Mouse (Mus musculus): ENCODE data around the gene Atl1. TPM values are rescaled to one million over a fixed set of nuclear protein-coding genes. Genes with fewer than 3 reads are reported as not detected.

Atl1 gene
- polyA plus RNA-seq, 1 experiment, result 10.4 TPM

- no peaks in the 10 kb centered on the region for H3K4me1 ChIP-seq (ENCODE audit: control insufficient read depth, insufficient read depth, low read length)
- H3K4me3 ChIP-seq (ENCODE audit: insufficient read depth, low read length), result no peak overlapping the region
- no peak overlapping the region for H3K27ac ChIP-seq (ENCODE audit: insufficient read depth, low read length)
- TF ChIP-seq POLR2A (IDR thresholded peaks at IDR 0.05; ENCODE audit: low read depth, low read length) (no peak), CTCF (IDR thresholded peaks at IDR 0.05; ENCODE audit: borderline replicate concordance, insufficient read depth, low read length) (no peak)
These were observed 36.6 kb upstream of the Atl1 start for GRCm38 (mm10) chr12:69855641-69856300.

DNA sequence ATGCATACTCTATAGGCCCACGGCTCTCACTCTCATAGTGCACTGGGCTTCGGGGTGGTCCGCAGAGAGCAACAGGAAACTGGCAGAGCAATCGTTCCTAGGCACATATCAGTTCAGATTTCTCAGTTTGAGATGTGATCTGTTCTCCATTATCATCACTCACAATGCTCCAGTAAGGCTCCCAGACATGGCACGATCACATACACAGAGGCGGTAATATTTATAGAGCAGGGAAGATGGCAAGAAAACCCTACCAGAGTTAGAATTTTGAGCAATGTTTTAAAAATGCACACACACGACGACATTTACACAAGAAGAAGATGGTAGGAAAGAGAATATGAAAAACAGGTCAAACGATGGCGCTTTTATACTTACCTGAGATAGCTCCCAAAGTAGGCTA, 36.0 kb upstream of the Atl1 start:
- TF ChIP-seq POLR2A (IDR thresholded peaks at IDR 0.05; ENCODE audit: low read depth, low read length), result no peak
- no peak for TF ChIP-seq CTCF (IDR thresholded peaks at IDR 0.05; ENCODE audit: borderline replicate concordance, insufficient read depth, low read length)

GRCm38 (mm10) chr12:69857597-69857996, 34.8 kb upstream of the Atl1 start:
- TF ChIP-seq POLR2A (IDR thresholded peaks at IDR 0.05; ENCODE audit: low read depth, low read length) (no peak), CTCF (IDR thresholded peaks at IDR 0.05; ENCODE audit: borderline replicate concordance, insufficient read depth, low read length) (no peak)
- no peak overlapping the region for H3K4me3 ChIP-seq (ENCODE audit: insufficient read depth, low read length)
- no peaks in the 10 kb centered on the region for H3K4me1 ChIP-seq (ENCODE audit: control insufficient read depth, insufficient read depth, low read length)
- H3K27ac ChIP-seq (ENCODE audit: insufficient read depth, low read length), result no peak overlapping the region

More for the DNA sequence above, 36.0 kb upstream of the Atl1 start:
- Histone ChIP-seq H3K27ac (ENCODE audit: insufficient read depth, low read length) (no peak overlapping the region), H3K4me3 (ENCODE audit: insufficient read depth, low read length) (no peak overlapping the region), H3K4me1 (ENCODE audit: control insufficient read depth, insufficient read depth, low read length) (no peaks in the 10 kb centered on the region)

GRCm38 (mm10) chr12:69858847-69859246, 33.6 kb upstream of the Atl1 start:
- no peak overlapping the region for H3K27ac ChIP-seq (ENCODE audit: insufficient read depth, low read length)
- H3K4me3 ChIP-seq (ENCODE audit: insufficient read depth, low read length), result no peak overlapping the region
- no peak for TF ChIP-seq POLR2A (IDR thresholded peaks at IDR 0.05; ENCODE audit: low read depth, low read length)
- TF ChIP-seq CTCF (IDR thresholded peaks at IDR 0.05; ENCODE audit: borderline replicate concordance, insufficient read depth, low read length), result no peak

GRCm38 (mm10) chr12:69863505-69863904, 28.9 kb upstream of the Atl1 start:
- no peak for TF ChIP-seq CTCF (IDR thresholded peaks at IDR 0.05; ENCODE audit: borderline replicate concordance, insufficient read depth, low read length)
- TF ChIP-seq POLR2A (IDR thresholded peaks at IDR 0.05; ENCODE audit: low read depth, low read length), result no peak

More at GRCm38 (mm10) chr12:69858847-69859246, 33.6 kb upstream of the Atl1 start:
- no peaks in the 10 kb centered on the region; the same call in 1 of the 2 replicates for H3K4me1 ChIP-seq (ENCODE audit: control insufficient read depth, insufficient read depth, low read length)

DNA sequence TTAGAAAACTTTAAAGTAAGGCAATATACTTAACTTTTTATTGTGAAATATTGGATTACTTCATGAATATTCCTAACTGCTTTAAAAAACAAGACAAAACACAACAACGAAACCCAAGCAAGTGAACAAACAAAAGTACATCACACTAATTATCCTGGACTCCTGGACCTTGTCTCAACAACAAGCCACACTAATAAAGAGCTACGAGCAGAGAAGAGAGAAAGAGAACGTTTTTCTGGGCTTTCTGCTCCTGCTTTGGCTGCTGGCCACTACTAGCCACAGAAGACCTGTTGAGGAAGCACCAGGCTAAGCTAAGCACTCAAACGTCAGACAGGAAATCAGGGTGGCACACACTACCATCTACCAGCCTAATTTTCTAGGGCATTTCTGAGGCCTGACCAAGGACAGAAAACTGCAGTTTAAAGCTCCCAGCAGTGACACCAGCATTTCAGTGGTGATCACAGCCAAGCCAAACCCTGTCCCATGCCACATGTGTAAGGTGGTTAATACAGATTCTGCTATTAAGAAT, 28.2 kb upstream of the Atl1 start:
- no peak overlapping the region for H3K27ac ChIP-seq (ENCODE audit: insufficient read depth, low read length)
- H3K4me1 ChIP-seq (ENCODE audit: control insufficient read depth, insufficient read depth, low read length), result peaks cover 3% of the 10 kb centered on the region; the same call in 1 of the 2 replicates
- TF ChIP-seq CTCF (IDR thresholded peaks at IDR 0.05; ENCODE audit: borderline replicate concordance, insufficient read depth, low read length), result no peak
- TF ChIP-seq POLR2A (IDR thresholded peaks at IDR 0.05; ENCODE audit: low read depth, low read length), result no peak
- no peak overlapping the region for H3K4me3 ChIP-seq (ENCODE audit: insufficient read depth, low read length)

More at GRCm38 (mm10) chr12:69863505-69863904, 28.9 kb upstream of the Atl1 start:
- H3K27ac ChIP-seq (ENCODE audit: insufficient read depth, low read length), result no peak overlapping the region
- no peak overlapping the region for H3K4me3 ChIP-seq (ENCODE audit: insufficient read depth, low read length)
- H3K4me1 ChIP-seq (ENCODE audit: control insufficient read depth, insufficient read depth, low read length), result peaks cover 3% of the 10 kb centered on the region; the same call in 1 of the 2 replicates

GRCm38 (mm10) chr12:69867338-69867737, 25.1 kb upstream of the Atl1 start:
- TF ChIP-seq CTCF (IDR thresholded peaks at IDR 0.05; ENCODE audit: borderline replicate concordance, insufficient read depth, low read length) (no peak), POLR2A (IDR thresholded peaks at IDR 0.05; ENCODE audit: low read depth, low read length) (no peak)
- H3K4me1 ChIP-seq (ENCODE audit: control insufficient read depth, insufficient read depth, low read length), result peaks cover 10% of the 10 kb centered on the region
- no peak overlapping the region for H3K27ac ChIP-seq (ENCODE audit: insufficient read depth, low read length)
- H3K4me3 ChIP-seq (ENCODE audit: insufficient read depth, low read length), result no peak overlapping the region

DNA sequence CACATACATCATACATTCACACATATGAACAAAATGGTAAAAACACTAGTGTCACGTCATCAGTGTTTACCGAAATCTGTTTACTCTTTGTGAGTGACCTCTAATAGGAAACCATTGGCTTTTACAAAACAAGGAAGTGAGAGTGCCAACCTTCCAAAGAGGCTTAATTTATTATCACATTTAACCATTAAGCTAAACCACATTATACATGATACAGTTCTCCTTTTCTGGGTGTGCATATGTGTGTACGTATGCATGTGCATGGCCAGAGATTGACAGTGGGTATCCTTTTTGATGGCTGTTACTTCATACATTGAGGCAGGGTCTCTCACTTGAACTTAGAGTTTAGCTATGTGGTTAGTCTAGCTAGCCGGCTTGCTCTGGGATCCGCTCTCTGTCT, 20.8 kb upstream of the Atl1 start:
- TF ChIP-seq CTCF (IDR thresholded peaks at IDR 0.05; ENCODE audit: borderline replicate concordance, insufficient read depth, low read length) (no peak), POLR2A (IDR thresholded peaks at IDR 0.05; ENCODE audit: low read depth, low read length) (no peak)
- Histone ChIP-seq H3K27ac (ENCODE audit: insufficient read depth, low read length) (no peak overlapping the region), H3K4me1 (ENCODE audit: control insufficient read depth, insufficient read depth, low read length) (peaks cover 7% of the 10 kb centered on the region), H3K4me3 (ENCODE audit: insufficient read depth, low read length) (no peak overlapping the region)

GRCm38 (mm10) chr12:69877842-69878363, 14.5 kb upstream of the Atl1 start:
- Histone ChIP-seq H3K27ac (ENCODE audit: insufficient read depth, low read length) (no peak overlapping the region), H3K4me3 (ENCODE audit: insufficient read depth, low read length) (no peak overlapping the region), H3K4me1 (ENCODE audit: control insufficient read depth, insufficient read depth, low read length) (peaks cover 7% of the 10 kb centered on the region)
- TF ChIP-seq POLR2A (IDR thresholded peaks at IDR 0.05; ENCODE audit: low read depth, low read length), result no peak
- TF ChIP-seq CTCF (IDR thresholded peaks at IDR 0.05; ENCODE audit: borderline replicate concordance, insufficient read depth, low read length), result no peak

DNA sequence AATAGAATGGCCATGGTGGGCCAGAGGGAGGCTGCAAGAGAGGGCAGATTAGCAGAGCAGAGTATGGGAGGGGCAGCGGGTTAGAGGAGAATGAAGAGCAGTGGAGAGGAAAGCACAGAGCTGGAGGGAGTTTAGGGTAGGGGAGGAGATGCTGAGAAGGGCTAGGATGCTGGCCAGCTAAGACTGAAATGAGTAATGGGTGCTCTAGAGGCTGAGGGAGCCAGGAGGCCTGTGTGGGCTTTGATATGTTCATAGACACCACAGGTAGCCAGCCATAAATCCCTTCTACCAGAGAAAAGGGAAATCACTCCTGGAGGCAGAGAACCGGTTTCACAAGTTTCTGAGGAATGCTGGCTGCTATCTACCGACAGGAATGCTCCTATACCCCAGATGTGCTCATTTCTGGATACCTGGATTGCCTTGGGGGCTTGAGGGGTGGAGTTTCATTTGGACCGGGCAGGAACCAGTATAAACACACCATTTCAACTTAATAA, 13.2 kb upstream of the Atl1 start:
- Histone ChIP-seq H3K27ac (ENCODE audit: insufficient read depth, low read length) (peak overlapping the region; percentile 75), H3K4me3 (ENCODE audit: insufficient read depth, low read length) (no peak overlapping the region), H3K4me1 (ENCODE audit: control insufficient read depth, insufficient read depth, low read length) (peaks cover 10% of the 10 kb centered on the region)
- no peak for TF ChIP-seq CTCF (IDR thresholded peaks at IDR 0.05; ENCODE audit: borderline replicate concordance, insufficient read depth, low read length)
- TF ChIP-seq POLR2A (IDR thresholded peaks at IDR 0.05; ENCODE audit: low read depth, low read length), result no peak

Measured in embryonic fibroblast, embryonic 13.5 days (primary cell).